Mouse (Mus musculus) embryonic stem cell, embryonic (primary cell): ENCODE results near the gene Prpf38b.

ENCODE experiments used
- CTCF ChIA-PET, 4 experiments: fragments of 300-600 bp in 2 of 4; fragments of 350-600 bp in 2 of 4; sonication (Branson Sonifier 250); formaldehyde crosslinking; loops; one replicate each; lab custom pipeline; 2022; ENCODE audit warnings: inconsistent platforms in 2 of 4; lab: Charles Lee
- POLR2A ChIA-PET, 4 experiments: fragments of 300-600 bp in 2 of 4; fragments of 350-600 bp in 2 of 4; sonication (Branson Sonifier 250); formaldehyde crosslinking; loops; one replicate each; lab custom pipeline; 2022; ENCODE audit warnings: antibody characterized with exemption in 4 of 4, inconsistent platforms in 1 of 4; lab: Charles Lee

The Prpf38b gene

GRCm38 (mm10) chr3:108915999-108916398 lies 4.5 kb upstream of the Prpf38b start:
- ChIA-PET POLR2A (interaction anchor here in 2 of 4 experiments (0.7 to 1.2 kb wide), 4 partner anchors 54 to 705 kb away, joined by 3 to 7 read pairs (median 4); partner anchors contain the start of genes Atxn7l2 (in 1 of the 2) and Fam102b (in 1 of the 2)), CTCF (interaction anchor here in 3 of 4 experiments (0.6 to 0.7 kb wide), 3 partner anchors 67 to 846 kb away, joined by 3 to 4 read pairs (median 4); no protein-coding TSS in a partner anchor)

GRCm38 (mm10) chr3:108911081-108911547 lies 413 bp downstream of the Prpf38b start:
- POLR2A ChIA-PET = interaction anchor here (0.5 to 3.8 kb wide), 65 partner anchors 8 to 837 kb away, joined by 3 to 22 read pairs (median 5); partner anchors contain the start of genes Sars (in 3 of the 4), Stxbp3 (in 3 of the 4), Fam102b (in 2 of the 4) and Fndc7 (in 2 of the 4)

GRCm38 (mm10) chr3:108910303-108911080 lies 1.0 kb downstream of the Prpf38b start:
- POLR2A ChIA-PET = interaction anchor here (0.5 to 3.8 kb wide), 47 partner anchors 9 to 838 kb away, joined by 3 to 22 read pairs (median 6); partner anchors contain the start of genes Sars (in 3 of the 4), Fam102b (in 2 of the 4), Fndc7 (in 2 of the 4) and Stxbp3 (in 2 of the 4)

More at GRCm38 (mm10) chr3:108911081-108911547, 413 bp downstream of the Prpf38b start:
- CTCF ChIA-PET = interaction anchor here in 3 of 4 experiments (0.6 to 1.6 kb wide), 8 partner anchors 13 to 421 kb away, joined by 3 to 7 read pairs (median 4); partner anchors contain the start of gene Stxbp3 (in 1 of the 3)

GRCm38 (mm10) chr3:108902934-108903333 lies 8.6 kb downstream of the Prpf38b start:
- POLR2A ChIA-PET = interaction anchor here in 2 of 4 experiments (1.7 to 2.1 kb wide), 2 partner anchors 9 kb away, joined by 4 to 12 read pairs; partner anchors contain the start of gene Prpf38b (in 2 of the 2)
- CTCF ChIA-PET = interaction anchor here in 1 of 4 experiments (0.5 kb wide), 1 partner anchor 1045 kb away, joined by 5 read pairs; no protein-coding TSS in a partner anchor

More at GRCm38 (mm10) chr3:108910303-108911080, 1.0 kb downstream of the Prpf38b start:
- CTCF ChIA-PET = interaction anchor here in 3 of 4 experiments (0.9 to 1.6 kb wide), 5 partner anchors 20 to 138 kb away, joined by 3 to 7 read pairs (median 4); partner anchors contain the start of gene Stxbp3 (in 1 of the 3)

- ChIA-PET POLR2A (interaction anchor here in 1 of 4 experiments (1.0 to 2.1 kb wide), 2 partner anchors 10 to 20 kb away, joined by 4 to 12 read pairs; partner anchors contain the start of gene Prpf38b), CTCF (no interaction called here)
These were observed 9.5 kb downstream of the Prpf38b start for GRCm38 (mm10) chr3:108902038-108902437.

GRCm38 (mm10) chr3:108900681-108901080 lies 10.8 kb downstream of the Prpf38b start:
- CTCF ChIA-PET = no interaction called here
- POLR2A ChIA-PET = interaction anchor here in 1 of 4 experiments (0.7 kb wide), 1 partner anchor 21 kb away, joined by 3 read pairs; no protein-coding TSS in a partner anchor

GRCm38 (mm10) chr3:108900147-108900546 lies 11.4 kb downstream of the Prpf38b start:
- ChIA-PET POLR2A (no interaction called here), CTCF (no interaction called here)

- CTCF ChIA-PET = interaction anchor here in 1 of 4 experiments (0.7 kb wide), 1 partner anchor 31 kb away, joined by 3 read pairs; no protein-coding TSS in a partner anchor
- POLR2A ChIA-PET = interaction anchor here (0.9 to 2.1 kb wide), 10 partner anchors 11 to 46 kb away, joined by 3 to 11 read pairs (median 4); partner anchors contain the start of gene Prpf38b (in 1 of the 4)
These were observed 12.9 kb downstream of the Prpf38b start for GRCm38 (mm10) chr3:108898640-108899039.

GRCm38 (mm10) chr3:108892914-108893313 lies 18.6 kb downstream of the Prpf38b start:
- ChIA-PET POLR2A (interaction anchor here in 1 of 4 experiments (1.1 kb wide), 1 partner anchor 13 kb away, joined by 3 read pairs; no protein-coding TSS in a partner anchor), CTCF (no interaction called here)

- POLR2A ChIA-PET = no interaction called here
- CTCF ChIA-PET = no interaction called here
These were observed 19.4 kb downstream of the Prpf38b start for GRCm38 (mm10) chr3:108892080-108892479.

- CTCF ChIA-PET = interaction anchor here in 2 of 4 experiments (0.6 kb wide), 2 partner anchors 96 to 374 kb away, joined by 3 to 4 read pairs; no protein-coding TSS in a partner anchor
These were observed 21.6 kb downstream of the Prpf38b start, which contains the start of gene Fndc7 for GRCm38 (mm10) chr3:108889908-108890307. Gene Fndc7 (minus strand): TSS chr3:108890008.

GRCm38 (mm10) chr3:108887618-108887975 lies 23.9 kb downstream of the Prpf38b start:
- CTCF ChIA-PET = no interaction called here
- POLR2A ChIA-PET = interaction anchor here in 1 of 4 experiments (1.1 kb wide), 1 partner anchor 11 kb away, joined by 3 read pairs; no protein-coding TSS in a partner anchor

More at GRCm38 (mm10) chr3:108889908-108890307, 21.6 kb downstream of the Prpf38b start, which contains the start of gene Fndc7:
- POLR2A ChIA-PET = interaction anchor here (0.5 to 1.8 kb wide), 6 partner anchors 9 to 336 kb away, joined by 3 to 6 read pairs (median 4); partner anchors contain the start of gene Prpf38b (in 2 of the 4)

- CTCF ChIA-PET = interaction anchor here in 2 of 4 experiments (0.6 to 0.7 kb wide), 2 partner anchors 176 to 1012 kb away, joined by 3 read pairs; no protein-coding TSS in a partner anchor
- POLR2A ChIA-PET = interaction anchor here in 2 of 4 experiments (0.9 to 3.2 kb wide), 4 partner anchors 9 to 25 kb away, joined by 3 to 18 read pairs (median 4); partner anchors contain the start of gene Prpf38b (in 2 of the 2)
These were observed 24.5 kb downstream of the Prpf38b start for GRCm38 (mm10) chr3:108886934-108887617.

- ChIA-PET CTCF (interaction anchor here in 3 of 4 experiments (0.5 to 0.7 kb wide), 3 partner anchors 99 to 1020 kb away, joined by 3 to 5 read pairs (median 4); no protein-coding TSS in a partner anchor), POLR2A (interaction anchor here in 3 of 4 experiments (0.7 to 3.2 kb wide), 7 partner anchors 8 to 174 kb away, joined by 3 to 18 read pairs (median 4); partner anchors contain the start of gene Prpf38b (in 2 of the 3))
These were observed 25.6 kb downstream of the Prpf38b start for GRCm38 (mm10) chr3:108885686-108886530.

GRCm38 (mm10) chr3:108884706-108885289 lies 26.7 kb downstream of the Prpf38b start:
- ChIA-PET CTCF (no interaction called here), POLR2A (interaction anchor here (0.7 to 3.2 kb wide), 8 partner anchors 13 to 28 kb away, joined by 3 to 18 read pairs (median 4); partner anchors contain the start of gene Prpf38b (in 2 of the 4))

GRCm38 (mm10) chr3:108883067-108883466 lies 28.5 kb downstream of the Prpf38b start:
- CTCF ChIA-PET = no interaction called here
- POLR2A ChIA-PET = interaction anchor here in 2 of 4 experiments (0.5 to 2.2 kb wide), 4 partner anchors 14 to 29 kb away, joined by 3 to 6 read pairs (median 3); partner anchors contain the start of gene Prpf38b (in 1 of the 2)
